Mouse (Mus musculus) layer of hippocampus, adult 11-12 months (tissue): ENCODE data around the gene March1.

Experiments
- DNase-seq: peaks from one replicate; pipeline ENCODE4 v3.0.0; 2022; ENCODE audit warnings: low spot score

March1 gene

GRCm38 (mm10) chr8:65987665-65988064, 370.0 kb downstream of the March1 start:
- DNase-seq, result peak; percentile 15

GRCm38 (mm10) chr8:66022815-66023214, 405.1 kb downstream of the March1 start:
- no peak for DNase-seq

GRCm38 (mm10) chr8:66033651-66034050, 416.0 kb downstream of the March1 start:
- DNase-seq, result no peak

GRCm38 (mm10) chr8:66034429-66034828, 416.7 kb downstream of the March1 start:
- DNase-seq, result no peak

- DNase-seq, result no peak
Observed at GRCm38 (mm10) chr8:66094152-66094551, 476.5 kb downstream of the March1 start.

- DNase-seq, result no peak
Observed at GRCm38 (mm10) chr8:66098148-66098547, 480.4 kb downstream of the March1 start.

GRCm38 (mm10) chr8:66119294-66119693, 501.6 kb downstream of the March1 start:
- DNase-seq, result no peak

- no peak for DNase-seq
Observed at GRCm38 (mm10) chr8:66159648-66160047, 541.9 kb downstream of the March1 start.

GRCm38 (mm10) chr8:66166835-66167234, 549.1 kb downstream of the March1 start:
- DNase-seq, result no peak

- DNase-seq, result no peak
Observed at GRCm38 (mm10) chr8:66167405-66168173, 549.9 kb downstream of the March1 start.

GRCm38 (mm10) chr8:66179336-66179735, 561.6 kb downstream of the March1 start:
- DNase-seq, result no peak

- DNase-seq, result no peak
Observed at GRCm38 (mm10) chr8:66181265-66181664, 563.6 kb downstream of the March1 start.

GRCm38 (mm10) chr8:66182257-66182656, 564.6 kb downstream of the March1 start:
- no peak for DNase-seq

- peak; percentile 15 for DNase-seq
Observed at GRCm38 (mm10) chr8:66183454-66183853, 565.8 kb downstream of the March1 start.

- no peak for DNase-seq
Observed at GRCm38 (mm10) chr8:66185226-66185625, 567.5 kb downstream of the March1 start.

GRCm38 (mm10) chr8:66194416-66194815, 576.7 kb downstream of the March1 start:
- DNase-seq, result no peak

GRCm38 (mm10) chr8:66200169-66200568, 582.5 kb downstream of the March1 start:
- no peak for DNase-seq

- DNase-seq, result peak; percentile 21
Observed at GRCm38 (mm10) chr8:66203814-66204438, 586.2 kb downstream of the March1 start.

- no peak for DNase-seq
Observed at GRCm38 (mm10) chr8:66209553-66209952, 591.9 kb downstream of the March1 start.

- no peak for DNase-seq
Observed at GRCm38 (mm10) chr8:66210294-66210693, 592.6 kb downstream of the March1 start.

GRCm38 (mm10) chr8:66219974-66220373, 602.3 kb downstream of the March1 start:
- no peak for DNase-seq

- DNase-seq, result no peak
Observed at GRCm38 (mm10) chr8:66229931-66230330, 612.2 kb downstream of the March1 start.

- DNase-seq, result no peak
Observed at GRCm38 (mm10) chr8:66269546-66269945, 651.8 kb downstream of the March1 start.

GRCm38 (mm10) chr8:66270116-66270515, 652.4 kb downstream of the March1 start:
- DNase-seq, result no peak
